Mouse (Mus musculus): ENCODE data around the gene Itga5. TPM values are rescaled to one million over a fixed set of nuclear protein-coding genes. Genes with fewer than 3 reads are reported as not detected.

The Itga5 gene
- total and polyA plus RNA-seq, 2 experiments from 2014 or later, result 3.2 to 3.5 TPM

DNA sequence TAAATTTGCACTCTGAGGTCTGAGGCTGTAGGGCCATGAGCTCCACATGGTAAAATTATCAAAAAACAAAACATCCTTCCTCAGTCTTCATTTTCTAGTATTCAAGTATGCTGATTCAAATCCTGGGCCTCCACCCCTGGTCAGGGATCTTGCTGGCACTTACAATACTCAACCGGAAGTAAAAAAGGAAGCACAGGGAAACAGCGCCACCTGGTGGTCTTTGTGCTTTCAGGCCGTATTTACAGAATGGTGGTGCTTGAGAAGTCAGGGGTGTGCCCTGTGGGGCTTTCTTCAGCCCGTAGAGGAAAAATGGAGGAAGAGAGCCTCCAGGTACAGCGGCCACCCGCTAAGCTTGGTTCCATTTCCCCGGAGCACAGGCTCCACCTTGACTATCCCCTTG is 59.4 kb downstream of the Itga5 start:
- peak; percentile 97 for TF ChIP-seq CTCF (IDR thresholded peaks at IDR 0.05; ENCODE audit: low read depth)
- Histone ChIP-seq H3K9me3 (ENCODE audit: low read length) (no peaks in the 10 kb centered on the region), H3K9ac (peak overlapping the region; percentile 31; the same call in 1 of the 2 replicates), H3K4me3 (ENCODE audit: low read depth, low read length) (no peak overlapping the region), H3K4me2 (ENCODE audit: low read depth) (peak overlapping the region; percentile 13; the same call in 1 of the 2 replicates), H3K36me3 (ENCODE audit: insufficient read depth) (no peaks in the 10 kb centered on the region), H3K27me3 (ENCODE audit: insufficient read depth, low read length) (no peaks in the 10 kb centered on the region), H3K4me1 (ENCODE audit: insufficient read depth) (peaks cover 28% of the 10 kb centered on the region), H3K27ac (ENCODE audit: low read depth, low read length) (peak overlapping the region; percentile 99; the same call in 1 of the 2 replicates)
- peak; percentile 96 for DNase-seq
- ATAC-seq, result no peak
- WGBS, result under 1% methylated on average over 7 of the region's 7 CpGs

DNA sequence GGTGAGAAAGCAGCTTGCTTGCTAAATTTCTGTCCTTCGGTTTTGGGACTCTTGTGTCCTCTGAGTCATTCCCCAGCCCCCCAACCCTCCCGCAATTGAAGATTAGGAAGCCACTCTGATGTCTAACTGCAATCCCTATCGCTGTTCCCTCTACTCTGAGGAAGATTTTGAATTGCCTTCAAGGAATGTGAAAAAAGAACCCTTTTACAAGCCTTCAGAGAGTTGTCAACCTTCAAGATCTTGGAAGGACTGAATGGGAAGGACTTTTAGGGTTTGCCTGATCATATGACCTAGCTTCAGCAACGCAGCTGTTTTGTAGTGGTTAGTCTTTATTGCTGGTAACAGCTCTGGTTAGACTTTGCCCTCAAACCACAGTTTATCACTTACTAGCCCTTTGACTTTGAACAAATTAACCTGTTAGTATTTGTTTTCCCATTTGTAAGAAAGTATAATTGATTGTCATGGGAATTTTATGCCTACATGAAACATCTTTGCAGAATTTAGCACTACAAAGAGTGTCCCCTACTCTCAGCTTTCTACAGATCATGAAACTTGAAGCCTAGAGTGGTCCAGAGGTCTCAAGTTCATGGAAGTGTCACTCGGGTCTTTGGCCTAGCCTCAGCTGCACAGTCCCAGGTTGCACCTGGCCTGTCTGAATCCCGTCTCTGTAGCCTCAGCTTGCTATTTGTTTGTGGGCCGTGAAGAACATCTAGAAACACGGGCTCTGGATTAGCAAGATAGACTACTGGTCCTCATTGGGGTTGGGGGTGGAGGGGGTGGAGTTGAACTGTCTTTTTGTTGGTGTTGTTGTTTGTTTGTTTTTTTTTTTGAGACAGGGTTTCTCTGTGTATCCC is 60.5 kb downstream of the Itga5 start:
- H3K27ac ChIP-seq (ENCODE audit: low read depth, low read length), result peak overlapping the region; percentile 99
- H3K27me3 ChIP-seq (ENCODE audit: insufficient read depth, low read length), result no peaks in the 10 kb centered on the region
- H3K36me3 ChIP-seq (ENCODE audit: insufficient read depth), result no peaks in the 10 kb centered on the region
- no peaks in the 10 kb centered on the region for H3K9me3 ChIP-seq (ENCODE audit: low read length)
- H3K4me1 ChIP-seq (ENCODE audit: insufficient read depth), result peaks cover 29% of the 10 kb centered on the region
- H3K4me3 ChIP-seq (ENCODE audit: low read depth, low read length), result peak overlapping the region; percentile 52
- TF ChIP-seq CTCF (IDR thresholded peaks at IDR 0.05; ENCODE audit: low read depth), result no peak
- 34% methylated on average over 8 of the region's 8 CpGs for WGBS
- ATAC-seq (no peak), DNase-seq (no peak)
- H3K9ac ChIP-seq, result peak overlapping the region; percentile 72
- H3K4me2 ChIP-seq (ENCODE audit: low read depth), result peak overlapping the region; percentile 85

DNA sequence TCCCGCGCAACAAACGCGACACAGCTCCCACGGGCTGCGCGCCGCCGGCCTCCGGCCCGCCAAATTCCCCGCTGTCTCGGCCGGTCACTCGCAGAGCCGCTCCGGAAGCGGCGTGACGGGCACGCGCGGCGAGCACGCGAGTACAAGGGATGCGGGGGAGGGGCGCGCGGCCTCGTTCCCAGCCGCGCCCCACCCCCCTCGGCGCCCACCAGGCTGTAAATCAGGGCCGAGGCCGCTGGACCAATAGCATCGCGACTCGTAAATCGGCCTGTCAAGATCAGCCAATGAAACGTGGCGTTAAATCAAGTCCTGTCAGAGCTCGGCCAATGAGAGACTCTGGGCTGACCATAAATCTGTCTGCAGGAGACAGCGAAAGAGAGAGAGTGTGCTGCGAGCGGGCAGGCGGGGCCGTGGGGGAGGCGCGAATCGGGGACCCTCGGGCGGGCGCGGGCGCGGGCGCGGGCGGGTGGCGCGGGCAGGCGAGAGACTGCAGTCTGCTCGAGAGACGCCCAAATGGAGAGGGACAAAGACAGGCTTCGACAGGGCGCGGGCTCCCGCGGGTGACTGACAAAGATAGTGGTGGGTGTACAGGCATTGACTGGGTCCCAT is 61.4 kb downstream of the Itga5 start:
- Histone ChIP-seq H3K9me3 (ENCODE audit: low read length) (no peaks in the 10 kb centered on the region), H3K4me2 (ENCODE audit: low read depth) (peak overlapping the region; percentile 85), H3K4me3 (ENCODE audit: low read depth, low read length) (peak overlapping the region; percentile 52), H3K4me1 (ENCODE audit: insufficient read depth) (peaks cover 38% of the 10 kb centered on the region), H3K9ac (peak overlapping the region; percentile 79), H3K27me3 (ENCODE audit: insufficient read depth, low read length) (no peaks in the 10 kb centered on the region), H3K27ac (ENCODE audit: low read depth, low read length) (peak overlapping the region; percentile 99), H3K36me3 (ENCODE audit: insufficient read depth) (no peaks in the 10 kb centered on the region)
- ATAC-seq (peak; percentile 95), DNase-seq (peak; percentile 99)
- no peak for TF ChIP-seq CTCF (IDR thresholded peaks at IDR 0.05; ENCODE audit: low read depth)
- under 1% methylated on average over 69 of the region's 71 CpGs for WGBS

GRCm38 (mm10) chr15:103304616-103304969 is 62.0 kb downstream of the Itga5 start:
- Histone ChIP-seq H3K27ac (ENCODE audit: low read depth, low read length) (peak overlapping the region; percentile 99), H3K27me3 (ENCODE audit: insufficient read depth, low read length) (no peaks in the 10 kb centered on the region), H3K9ac (peak overlapping the region; percentile 79), H3K4me1 (ENCODE audit: insufficient read depth) (peaks cover 43% of the 10 kb centered on the region), H3K36me3 (ENCODE audit: insufficient read depth) (no peaks in the 10 kb centered on the region), H3K4me2 (ENCODE audit: low read depth) (peak overlapping the region; percentile 85), H3K4me3 (ENCODE audit: low read depth, low read length) (peak overlapping the region; percentile 52), H3K9me3 (ENCODE audit: low read length) (no peaks in the 10 kb centered on the region)
- WGBS, result under 1% methylated on average over 9 of the region's 9 CpGs
- ATAC-seq (peak; percentile 3), DNase-seq (no peak)
- TF ChIP-seq CTCF (IDR thresholded peaks at IDR 0.05; ENCODE audit: low read depth), result no peak

- peak overlapping the region; percentile 85 for H3K4me2 ChIP-seq (ENCODE audit: low read depth)
- no peaks in the 10 kb centered on the region for H3K27me3 ChIP-seq (ENCODE audit: insufficient read depth, low read length)
- ATAC-seq (no peak), DNase-seq (peak; percentile 54)
- H3K9ac ChIP-seq, result peak overlapping the region; percentile 79
- WGBS, result 11% methylated on average over 8 of the region's 8 CpGs
- H3K4me3 ChIP-seq (ENCODE audit: low read depth, low read length), result peak overlapping the region; percentile 52
- H3K9me3 ChIP-seq (ENCODE audit: low read length), result no peaks in the 10 kb centered on the region
- H3K27ac ChIP-seq (ENCODE audit: low read depth, low read length), result peak overlapping the region; percentile 99
- peaks cover 49% of the 10 kb centered on the region for H3K4me1 ChIP-seq (ENCODE audit: insufficient read depth)
- no peaks in the 10 kb centered on the region for H3K36me3 ChIP-seq (ENCODE audit: insufficient read depth)
- TF ChIP-seq CTCF (IDR thresholded peaks at IDR 0.05; ENCODE audit: low read depth), result no peak
Observed at GRCm38 (mm10) chr15:103303916-103304615, 62.5 kb downstream of the Itga5 start.

- no peak for ATAC-seq
Observed at GRCm38 (mm10) chr15:103302341-103303021, 64.1 kb downstream of the Itga5 start.

More at GRCm38 (mm10) chr15:103302341-103303021, 64.1 kb downstream of the Itga5 start:
- H3K27ac ChIP-seq (ENCODE audit: low read depth, low read length), result peak overlapping the region; percentile 47; the same call in 1 of the 2 replicates
- no peaks in the 10 kb centered on the region for H3K27me3 ChIP-seq (ENCODE audit: insufficient read depth, low read length)
- TF ChIP-seq CTCF (IDR thresholded peaks at IDR 0.05; ENCODE audit: low read depth), result no peak
- no peak for DNase-seq
- 0 out of 2 replicates have a peak, but pooled peaks cover 3% of the 10 kb centered on the region for H3K36me3 ChIP-seq (ENCODE audit: insufficient read depth)
- H3K4me3 ChIP-seq (ENCODE audit: low read depth, low read length), result no peak overlapping the region
- H3K4me2 ChIP-seq (ENCODE audit: low read depth), result no peak overlapping the region
- H3K9me3 ChIP-seq (ENCODE audit: low read length), result no peaks in the 10 kb centered on the region
- WGBS, result 53% methylated on average over 6 of the region's 6 CpGs
- no peak overlapping the region for H3K9ac ChIP-seq
- H3K4me1 ChIP-seq (ENCODE audit: insufficient read depth), result peaks cover 50% of the 10 kb centered on the region

Measured in forebrain, postnatal 0 days (tissue).